Mouse (Mus musculus) thymus, postnatal 25 days (tissue): ENCODE measurements around the gene Ikbip.

Experiments used
- DNase-seq: peaks from one replicate; pipeline ENCODE4 v3.0.0; 2022

The Ikbip gene

DNA sequence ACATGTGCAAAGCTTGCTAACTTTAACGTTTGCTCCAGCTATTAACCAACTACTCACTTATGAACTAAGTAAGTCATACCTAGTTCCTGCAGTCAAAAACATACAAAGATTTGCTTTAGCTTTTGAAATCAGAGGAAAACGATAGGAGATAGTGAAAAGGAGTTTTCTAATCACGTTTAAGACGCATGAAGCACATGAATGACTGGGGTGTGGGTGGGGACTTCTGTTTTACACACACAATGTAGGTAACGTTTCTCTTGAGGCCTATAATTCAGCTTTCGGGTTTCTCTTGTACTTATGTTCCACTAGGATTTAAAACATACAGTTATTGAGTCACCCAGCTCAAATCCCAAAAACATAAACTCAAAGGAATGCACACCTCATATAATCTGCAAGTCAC, 39.9 kb downstream of the Ikbip start:
- DNase-seq = no peak

GRCm38 (mm10) chr10:91123281-91123827, 40.6 kb downstream of the Ikbip start:
- no peak for DNase-seq

- DNase-seq = peak; percentile 98
Measured at GRCm38 (mm10) chr10:91123828-91124822, 41.4 kb downstream of the Ikbip start, which contains the start of gene Slc25a3. Gene Slc25a3 (minus strand): TSS chr10:91124059.

DNA sequence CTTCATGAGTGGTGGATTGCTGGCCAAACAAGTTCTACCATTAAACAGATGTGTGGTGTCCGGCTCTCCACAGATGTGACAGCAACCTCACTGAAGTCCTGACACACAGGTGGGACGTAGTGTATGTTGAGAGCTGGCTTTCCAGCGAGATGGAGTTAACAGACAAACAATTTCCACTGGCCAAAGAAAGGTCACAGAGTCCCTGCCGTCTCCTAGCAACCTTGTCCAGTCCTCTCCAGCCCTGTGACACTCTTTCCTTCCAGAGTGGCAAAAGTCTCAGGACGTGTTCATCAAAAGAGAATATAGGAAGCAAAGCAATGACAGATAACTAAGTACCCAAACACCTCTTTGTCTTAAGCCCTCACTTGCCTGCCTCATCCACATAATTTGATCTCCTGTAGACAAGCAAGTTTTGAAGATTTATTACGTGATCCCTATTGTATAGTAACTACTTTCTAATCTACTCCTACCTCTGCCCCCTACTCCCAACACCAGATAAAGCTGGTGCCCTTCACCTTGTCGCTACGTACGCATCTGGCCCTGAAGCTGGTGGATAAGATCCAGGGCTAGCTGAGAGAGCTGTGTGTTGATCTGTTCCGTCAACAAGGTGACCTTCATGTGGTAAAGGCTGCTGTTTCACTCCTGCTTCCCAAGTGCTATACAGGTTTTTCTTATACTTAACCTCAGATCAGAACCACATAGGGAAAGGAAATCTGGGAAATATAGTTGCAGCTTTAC, 44.0 kb downstream of the Ikbip start:
- DNase-seq = no peak

- DNase-seq = no peak
Measured at GRCm38 (mm10) chr10:91127395-91127794, 44.7 kb downstream of the Ikbip start.

DNA sequence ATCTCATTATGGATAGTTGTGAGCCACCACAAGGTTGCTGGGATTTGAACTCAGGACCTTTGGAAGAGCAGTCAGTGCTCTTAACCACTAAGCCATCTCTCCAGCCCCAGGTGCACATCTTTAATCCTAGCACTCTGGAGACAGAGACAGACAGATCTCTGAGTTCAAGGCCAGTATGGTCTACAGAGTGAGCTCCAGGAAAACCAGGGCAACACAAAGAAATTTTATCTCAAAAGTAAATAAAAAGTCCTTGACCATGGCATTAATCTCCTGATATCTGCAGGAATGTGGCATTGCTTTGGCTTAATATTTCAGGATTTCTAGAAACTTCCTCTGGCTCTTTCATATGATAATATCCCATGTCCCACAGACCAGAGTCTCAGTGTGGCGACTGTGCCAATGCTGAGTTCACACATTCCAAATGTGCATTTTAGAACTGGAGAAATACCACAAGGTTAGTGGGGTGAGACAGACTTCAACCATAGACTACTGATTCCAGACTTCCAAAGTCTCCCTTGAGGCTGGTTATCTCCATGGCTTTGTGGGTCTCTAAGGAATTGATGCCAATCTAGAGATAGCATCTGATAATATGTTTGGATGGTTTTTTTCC, 45.9 kb downstream of the Ikbip start:
- no peak for DNase-seq

DNA sequence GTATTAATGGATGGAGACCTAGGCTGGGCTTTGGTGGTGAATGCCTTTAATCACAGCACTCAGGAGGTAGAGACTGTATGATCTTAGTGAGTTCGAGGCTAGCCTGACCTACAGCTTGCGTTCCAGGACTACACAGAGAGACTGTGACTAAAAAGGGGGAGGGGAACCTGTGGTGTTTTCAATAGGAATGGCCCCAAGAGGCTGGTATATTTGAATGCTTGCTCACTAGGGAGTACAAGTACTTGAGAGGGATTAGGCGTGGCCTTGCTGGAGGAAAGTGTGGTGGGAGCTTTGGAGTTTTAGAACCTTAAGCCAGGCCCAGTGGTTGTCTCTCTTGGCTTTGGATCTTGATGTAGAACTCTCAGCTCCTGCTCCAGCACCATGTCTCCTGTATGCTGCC, 48.1 kb downstream of the Ikbip start:
- no peak for DNase-seq

- no peak for DNase-seq
Measured at GRCm38 (mm10) chr10:91131565-91131964, 48.8 kb downstream of the Ikbip start.

- DNase-seq = no peak
Measured at GRCm38 (mm10) chr10:91135302-91135972, 52.7 kb downstream of the Ikbip start.

DNA sequence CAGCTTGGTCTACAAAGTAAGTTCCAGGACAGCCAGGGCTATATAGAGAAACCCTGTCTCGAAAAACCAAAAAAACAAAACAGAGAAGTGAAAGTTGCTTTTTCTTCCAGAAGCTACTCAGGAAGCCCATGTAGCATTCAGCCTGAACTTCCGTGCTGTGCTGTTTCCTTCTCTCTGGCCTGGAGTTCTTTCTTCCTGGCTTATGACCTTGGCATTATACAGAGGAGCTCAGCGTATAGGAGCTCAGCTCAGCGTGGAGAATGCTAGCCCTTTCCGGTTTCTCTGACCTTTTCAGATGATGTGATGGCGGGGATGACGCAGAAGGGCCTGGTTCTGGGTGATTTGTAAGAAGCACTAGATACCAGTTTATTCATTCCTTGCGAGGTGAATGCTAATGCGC, 54.7 kb downstream of the Ikbip start:
- DNase-seq = no peak

- DNase-seq = no peak
Measured at GRCm38 (mm10) chr10:91138317-91138716, 55.6 kb downstream of the Ikbip start.

GRCm38 (mm10) chr10:91139148-91139766, 56.5 kb downstream of the Ikbip start:
- no peak for DNase-seq

DNA sequence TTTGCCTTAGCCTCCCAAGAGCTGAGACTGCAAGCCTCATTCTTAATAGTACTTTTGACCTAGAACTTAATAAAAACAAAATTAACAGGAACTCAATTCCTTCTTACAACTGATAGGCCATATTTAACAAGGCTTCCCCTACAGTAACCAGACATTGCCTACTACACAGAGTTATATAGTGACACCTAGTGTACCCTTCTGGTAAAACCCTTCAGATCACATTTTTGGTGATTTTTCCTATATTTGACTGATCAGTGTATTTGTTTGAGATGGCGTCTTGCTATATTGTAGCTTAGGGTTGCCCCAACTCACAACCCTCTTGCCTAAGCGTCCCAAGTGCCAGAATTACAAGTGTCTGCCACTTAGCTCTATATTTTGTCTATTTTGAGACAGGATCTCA, 58.8 kb downstream of the Ikbip start:
- no peak for DNase-seq

DNA sequence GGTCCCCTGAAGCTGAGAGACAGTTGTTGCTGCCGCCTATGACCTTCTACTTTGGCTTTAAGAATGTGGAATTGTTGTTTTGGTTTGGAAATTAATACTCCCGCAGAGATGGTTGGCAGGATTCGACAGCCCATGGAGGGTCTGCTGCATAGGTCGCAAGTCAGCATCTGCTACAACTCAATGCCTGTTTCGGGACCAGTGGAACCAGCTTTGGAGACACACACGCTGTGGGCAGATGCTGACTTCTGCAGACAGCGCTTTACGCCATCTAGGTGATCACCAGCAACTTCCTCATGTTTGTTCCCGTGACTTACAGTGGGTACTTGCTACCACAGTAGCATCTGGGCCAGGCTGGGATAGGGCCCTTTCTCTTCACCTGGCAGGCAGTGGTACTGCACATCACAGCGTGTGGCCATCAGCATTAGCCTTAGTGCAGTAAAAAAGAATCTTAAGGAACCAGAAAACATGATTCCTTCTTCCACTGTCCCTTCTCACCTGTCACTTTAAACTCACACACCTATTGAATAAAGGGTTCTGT, 60.0 kb downstream of the Ikbip start:
- DNase-seq = no peak

- DNase-seq = no peak
Measured at GRCm38 (mm10) chr10:91143313-91144230, 60.8 kb downstream of the Ikbip start.

GRCm38 (mm10) chr10:91145413-91145812, 62.7 kb downstream of the Ikbip start:
- no peak for DNase-seq
